Mouse (Mus musculus): ENCODE results near the gene Rbp1.

The Rbp1 gene

GRCm38 (mm10) chr9:98422656-98423055 is at the start of gene Rbp1:
Gene Rbp1, plus strand, starts transcription at chr9:98422961.
- no peak for DNase-seq (ENCODE audit: low spot score)

- DNase-seq (ENCODE audit: low spot score), result no peak
These were observed 49.4 kb upstream of the Rbp1 start for GRCm38 (mm10) chr9:98373358-98373757.

GRCm38 (mm10) chr9:98374897-98375296 is 47.9 kb upstream of the Rbp1 start:
- DNase-seq (ENCODE audit: low spot score), result no peak

- no peak for DNase-seq (ENCODE audit: low spot score)
These were observed 47.2 kb upstream of the Rbp1 start for GRCm38 (mm10) chr9:98375329-98376170.

- no peak for DNase-seq (ENCODE audit: low spot score)
These were observed 43.0 kb upstream of the Rbp1 start for GRCm38 (mm10) chr9:98379736-98380135.

GRCm38 (mm10) chr9:98380593-98380992 is 42.2 kb upstream of the Rbp1 start:
- DNase-seq (ENCODE audit: low spot score), result no peak

GRCm38 (mm10) chr9:98387741-98388632 is 34.8 kb upstream of the Rbp1 start:
- DNase-seq (ENCODE audit: low spot score), result no peak

- DNase-seq (ENCODE audit: low spot score), result no peak
These were observed 34.2 kb upstream of the Rbp1 start for GRCm38 (mm10) chr9:98388633-98388965.

- no peak for DNase-seq (ENCODE audit: low spot score)
These were observed 29.3 kb upstream of the Rbp1 start for GRCm38 (mm10) chr9:98393496-98393895.

GRCm38 (mm10) chr9:98397211-98397610 is 25.6 kb upstream of the Rbp1 start:
- no peak for DNase-seq (ENCODE audit: low spot score)

- no peak for DNase-seq (ENCODE audit: low spot score)
These were observed 24.9 kb upstream of the Rbp1 start for GRCm38 (mm10) chr9:98397866-98398265.

GRCm38 (mm10) chr9:98400185-98400894 is 22.4 kb upstream of the Rbp1 start:
- no peak for DNase-seq (ENCODE audit: low spot score)

- DNase-seq (ENCODE audit: low spot score), result no peak
These were observed 21.1 kb upstream of the Rbp1 start for GRCm38 (mm10) chr9:98401611-98402010.

- no peak for DNase-seq (ENCODE audit: low spot score)
These were observed 15.0 kb upstream of the Rbp1 start for GRCm38 (mm10) chr9:98407771-98408170.

- peak; percentile 50 for DNase-seq (ENCODE audit: low spot score)
These were observed 13.6 kb upstream of the Rbp1 start for GRCm38 (mm10) chr9:98409137-98409536.

- DNase-seq (ENCODE audit: low spot score), result no peak
These were observed 7.3 kb upstream of the Rbp1 start for GRCm38 (mm10) chr9:98415427-98415826.

- no peak for DNase-seq (ENCODE audit: low spot score)
These were observed 4.8 kb upstream of the Rbp1 start for GRCm38 (mm10) chr9:98417919-98418318.

GRCm38 (mm10) chr9:98418346-98418745 is 4.4 kb upstream of the Rbp1 start:
- no peak for DNase-seq (ENCODE audit: low spot score)

- DNase-seq (ENCODE audit: low spot score), result no peak
These were observed 2.1 kb upstream of the Rbp1 start for GRCm38 (mm10) chr9:98420666-98421065.

- DNase-seq (ENCODE audit: low spot score), result no peak
These were observed 858 bp upstream of the Rbp1 start for GRCm38 (mm10) chr9:98421903-98422302.

- DNase-seq (ENCODE audit: low spot score), result no peak
These were observed 930 bp downstream of the Rbp1 start for GRCm38 (mm10) chr9:98423691-98424090.

- no peak for DNase-seq (ENCODE audit: low spot score)
These were observed 1.5 kb downstream of the Rbp1 start for GRCm38 (mm10) chr9:98424291-98424690.

Measured in ovary, adult 18-20 months (tissue).